Mouse (Mus musculus) C2C12 (cell line): Measurements from ENCODE around the gene Zic5. TPM values are rescaled to one million over a fixed set of nuclear protein-coding genes. Genes with fewer than 3 reads are reported as not detected.

Source experiments
- H3K27me3 ChIP-seq: one replicate; pipeline ENCODE4 v1.6.1; 2011; ENCODE audit not compliant: control insufficient read depth, insufficient read depth, insufficient read length
- H3K36me3 ChIP-seq: one replicate; pipeline ENCODE4 v1.6.1; 2011; ENCODE audit not compliant: control insufficient read depth, insufficient read depth
- H3K4me3 ChIP-seq: one replicate; pipeline ENCODE4 v1.5.1; 2011; ENCODE audit warnings: mild to moderate bottlenecking, control low read depth; ENCODE audit not compliant: poor library complexity, insufficient read depth, severe bottlenecking
- H3K79me2 ChIP-seq: one replicate; pipeline ENCODE4 v1.6.1; 2011; ENCODE audit not compliant: control insufficient read depth, insufficient read depth
- H3K79me3 ChIP-seq: one replicate; pipeline ENCODE4 v1.6.1; 2011; ENCODE audit warnings: low read depth, control low read depth
- H3ac ChIP-seq: one replicate; pipeline ENCODE3; 2011; ENCODE audit warnings: low read depth; ENCODE audit not compliant: control insufficient read depth, insufficient read length
- CEBPB ChIP-seq: IDR thresholded peaks from one replicate; pipeline ENCODE4 v1.6.1; 2011; ENCODE audit warnings: low read depth, mild to moderate bottlenecking, control low read depth, moderate library complexity
- CTCF ChIP-seq: IDR thresholded peaks from one replicate; pipeline ENCODE4 v1.5.1; 2011; ENCODE audit not compliant: control insufficient read depth, insufficient read depth, insufficient read length
- FOSL1 ChIP-seq: IDR thresholded peaks from one replicate; pipeline ENCODE4 v1.8.0; 2011; ENCODE audit warnings: mild to moderate bottlenecking, low read length; ENCODE audit not compliant: poor library complexity, insufficient read depth, severe bottlenecking
- MAX ChIP-seq: IDR thresholded peaks from one replicate; pipeline ENCODE4 v1.6.1; 2011; ENCODE audit warnings: mild to moderate bottlenecking, control low read depth
- MYOD1 ChIP-seq: IDR thresholded peaks from one replicate; pipeline ENCODE4 v1.6.1; 2011; ENCODE audit warnings: low read depth; ENCODE audit not compliant: control insufficient read depth, insufficient read length
- MYOG ChIP-seq: IDR thresholded peaks from one replicate; pipeline ENCODE4 v1.6.1; 2011; ENCODE audit not compliant: control insufficient read depth, insufficient read length; ENCODE audit errors: extremely low read depth
- USF1 ChIP-seq: IDR thresholded peaks from one replicate; pipeline ENCODE4 v1.6.1; 2011; ENCODE audit warnings: low read depth, mild to moderate bottlenecking, control low read depth, moderate library complexity
- polyA plus RNA-seq: library from polyadenylated mRNA; unstranded; fragments of >200 nt; fragmentation: generic; extraction: Trizol; gene quantifications from one replicate; pipeline ENCODE4 v1.2.1, GENCODE M21; 2012; ENCODE audit warnings: missing spikeins

The Zic5 gene
- polyA plus RNA-seq, 1 experiment, result 0.76 TPM

DNA sequence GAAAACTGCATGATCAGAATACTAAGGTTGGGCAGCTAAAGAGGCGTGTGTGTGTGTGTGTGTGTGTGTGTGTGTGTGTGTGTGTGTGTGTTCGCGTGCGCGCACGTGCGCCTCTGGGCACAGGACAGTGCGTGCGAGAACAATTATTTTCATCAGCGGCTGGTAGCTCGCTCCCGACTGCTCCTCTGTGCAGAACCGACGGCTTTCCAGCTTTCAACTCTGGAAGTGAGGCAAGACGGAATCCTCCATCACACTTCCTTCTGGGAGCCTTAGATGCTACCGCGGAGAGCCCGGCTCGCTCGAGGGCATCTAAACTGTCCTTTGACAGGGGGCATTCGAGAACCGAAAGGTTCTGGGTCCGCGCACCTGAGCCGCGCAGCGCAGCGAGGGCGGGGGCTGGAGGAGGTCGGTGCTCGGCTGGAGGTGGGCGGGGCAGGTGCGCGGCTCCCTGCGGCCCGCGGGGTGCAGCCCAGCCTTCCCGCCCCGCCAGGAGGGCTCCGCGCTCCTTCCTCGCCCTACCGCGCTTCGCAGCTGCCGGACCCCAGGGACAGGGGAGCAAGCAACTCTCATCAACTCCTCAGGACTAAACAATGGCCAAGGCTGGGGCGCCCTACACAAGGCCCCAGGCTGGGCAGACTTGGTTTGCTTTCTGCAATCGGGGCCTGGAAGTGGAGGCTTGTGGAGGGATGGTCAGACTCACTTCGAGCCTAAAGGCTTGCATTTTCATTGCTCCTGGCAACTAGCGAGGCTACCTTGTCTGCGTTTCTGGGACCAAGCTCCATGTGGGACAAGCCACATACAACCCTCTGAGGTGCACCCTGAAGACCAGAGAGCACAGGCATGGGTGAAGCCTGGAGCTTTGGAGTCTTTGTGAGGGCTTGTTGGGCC lies 25.2 kb upstream of the Zic5 start, which contains the start of gene Gm10837:
Gene Gm10837, plus strand, starts transcription at position 146 of the 888 bp plus-strand sequence.
- Histone ChIP-seq H3K79me3 (no peaks in the 10 kb centered on the region), H3K36me3 (no peaks in the 10 kb centered on the region), H3K27me3 (peaks cover 6% of the 10 kb centered on the region), H3K4me3 (no peak within 1 kb of the TSS), H3ac (no peak within 1 kb of the TSS), H3K79me2 (no peaks in the 10 kb centered on the region)
- TF ChIP-seq CEBPB (no peak), MYOD1 (no peak), FOSL1 (no peak), MYOG (no peak), CTCF (no peak), MAX (no peak), USF1 (no peak)

GRCm38 (mm10) chr14:122489686-122490414 lies 24.4 kb upstream of the Zic5 start:
- TF ChIP-seq MAX, result no peak
- TF ChIP-seq FOSL1, result no peak
- no peak for TF ChIP-seq CEBPB
- no peak for TF ChIP-seq USF1
- TF ChIP-seq MYOG, result no peak
- no peak for TF ChIP-seq CTCF
- TF ChIP-seq MYOD1, result no peak
- no peak overlapping the region for H3K4me3 ChIP-seq
- peaks cover 10% of the 10 kb centered on the region for H3K27me3 ChIP-seq
- H3K36me3 ChIP-seq, result no peaks in the 10 kb centered on the region
- no peaks in the 10 kb centered on the region for H3K79me3 ChIP-seq
- no peak overlapping the region for H3ac ChIP-seq
- no peaks in the 10 kb centered on the region for H3K79me2 ChIP-seq

GRCm38 (mm10) chr14:122489041-122489440 lies 23.6 kb upstream of the Zic5 start:
- peaks cover 17% of the 10 kb centered on the region for H3K27me3 ChIP-seq
- H3ac ChIP-seq, result no peak overlapping the region
- no peaks in the 10 kb centered on the region for H3K79me3 ChIP-seq
- H3K79me2 ChIP-seq, result no peaks in the 10 kb centered on the region
- TF ChIP-seq MYOG, result no peak
- TF ChIP-seq MYOD1, result no peak
- TF ChIP-seq MAX, result no peak
- no peak for TF ChIP-seq CTCF
- no peak for TF ChIP-seq USF1
- TF ChIP-seq CEBPB, result no peak
- no peak for TF ChIP-seq FOSL1
- no peak overlapping the region for H3K4me3 ChIP-seq
- H3K36me3 ChIP-seq, result no peaks in the 10 kb centered on the region

DNA sequence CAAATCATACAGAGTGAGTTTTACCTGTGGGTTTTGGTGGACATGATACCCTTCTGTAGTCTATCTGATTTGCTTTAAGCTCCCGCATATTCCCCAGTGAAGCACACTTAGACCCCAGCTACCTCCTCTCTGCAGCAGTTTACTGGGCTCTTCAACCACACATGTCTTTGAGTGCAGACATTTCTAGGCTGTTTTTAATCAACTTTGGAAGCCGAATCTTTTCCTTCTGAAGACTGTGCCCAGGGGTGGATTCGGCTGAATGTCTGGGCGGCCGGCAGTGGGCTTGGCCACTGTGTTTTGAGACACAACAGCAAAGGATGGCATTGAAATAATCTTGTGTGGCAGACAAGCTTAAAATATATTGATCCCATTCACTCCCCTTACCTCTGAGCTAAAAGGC lies 21.9 kb upstream of the Zic5 start:
- Histone ChIP-seq H3K79me3 (no peaks in the 10 kb centered on the region), H3K36me3 (no peaks in the 10 kb centered on the region)

DNA sequence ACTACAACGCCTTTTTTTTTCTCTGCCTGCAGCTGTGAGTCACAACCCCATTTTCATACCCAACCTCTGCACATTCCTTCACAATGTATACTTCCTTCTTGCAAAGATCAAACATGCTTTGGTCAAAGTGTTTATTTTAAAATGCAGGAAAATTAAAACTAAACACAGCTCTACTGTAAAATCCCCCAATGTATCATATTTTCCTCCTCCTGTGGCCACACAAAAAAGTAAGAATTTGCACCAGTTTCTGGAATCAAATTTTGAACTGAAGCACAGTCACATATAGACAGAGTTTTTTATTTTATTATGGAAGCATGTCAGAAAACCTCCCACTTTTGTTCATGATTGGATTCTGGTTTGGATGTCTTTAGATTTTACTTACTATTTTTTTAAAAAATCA lies 21.1 kb upstream of the Zic5 start:
- no peak overlapping the region for H3K4me3 ChIP-seq
- peaks cover 21% of the 10 kb centered on the region for H3K27me3 ChIP-seq
- no peaks in the 10 kb centered on the region for H3K79me3 ChIP-seq

More for the DNA sequence above, 21.9 kb upstream of the Zic5 start:
- H3K79me2 ChIP-seq, result no peaks in the 10 kb centered on the region
- no peak overlapping the region for H3ac ChIP-seq
- H3K4me3 ChIP-seq, result no peak overlapping the region
- TF ChIP-seq MYOG (no peak), MYOD1 (no peak), MAX (no peak), FOSL1 (no peak), CTCF (no peak), USF1 (no peak), CEBPB (no peak)
- peaks cover 21% of the 10 kb centered on the region for H3K27me3 ChIP-seq

More for the DNA sequence above, 21.1 kb upstream of the Zic5 start:
- no peak for TF ChIP-seq MYOG
- no peak for TF ChIP-seq MAX
- TF ChIP-seq CEBPB, result no peak
- no peak for TF ChIP-seq MYOD1
- H3K79me2 ChIP-seq, result no peaks in the 10 kb centered on the region
- no peaks in the 10 kb centered on the region for H3K36me3 ChIP-seq
- no peak overlapping the region for H3ac ChIP-seq
